ENCODE assay signal across 9 mouse cellular contexts in the genomic region with DNA sequence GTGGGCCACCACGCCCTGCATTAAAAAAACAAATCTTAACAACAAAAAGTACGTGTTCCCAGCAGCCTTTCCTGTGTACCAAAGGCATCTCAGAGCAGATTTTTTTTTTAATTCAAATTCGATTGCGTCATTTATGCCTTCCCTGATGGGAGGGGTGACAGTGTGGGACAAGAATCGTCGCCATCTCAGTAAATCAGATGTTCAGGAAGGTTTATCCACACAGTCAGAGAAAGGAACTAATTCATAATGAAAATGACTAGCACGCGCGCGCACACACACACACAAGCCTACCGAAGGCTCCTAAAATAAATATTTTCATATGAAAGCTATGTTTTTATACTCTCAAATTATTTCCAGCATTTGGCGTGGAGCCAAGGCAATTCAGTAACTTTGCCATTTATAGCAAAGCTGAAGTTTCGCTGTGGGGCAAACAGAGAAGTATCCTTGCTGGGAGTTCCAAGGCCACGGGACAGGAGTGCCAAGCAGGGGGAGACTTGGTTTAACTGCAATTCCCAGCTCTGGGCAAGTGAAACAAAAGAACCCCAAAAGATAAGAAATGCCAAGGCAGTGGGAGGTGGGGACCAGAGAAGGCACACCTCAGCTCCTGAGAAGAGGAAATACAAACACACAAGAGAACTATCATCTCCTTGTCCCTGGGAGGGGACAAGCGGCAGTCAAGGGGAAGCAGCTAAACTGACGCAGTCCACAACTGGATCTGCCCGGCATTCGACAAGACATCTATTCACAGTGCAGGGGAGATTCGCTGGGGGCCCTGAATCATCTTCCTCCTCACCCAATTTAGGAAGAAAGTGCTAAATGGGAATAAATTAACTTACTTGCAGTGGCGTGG. TPM values are rescaled to one million over a fixed set of nuclear protein-coding genes. Genes with fewer than 3 reads are reported as not detected.
A peak's percentile ranks its signal among the peaks of the same experiment; 100 is the strongest.
DNase-seq lines count a peak whose midpoint lies in the region; ATAC-seq lines count a peak whose summit lies in the region.
"Had no signal": no experiment of that assay in that cellular context is flagged by ENCODE, and none has a peak within 500 bp of the region (broad histone marks: within the 10 kb centered on the region; RNA-seq: fewer than 3 reads in every experiment).

No protein-coding gene starts in this region.

- H3K4me1 ChIP-seq in embryonic facial prominence, embryonic 15.5 days, result peaks cover 40% of the 10 kb centered on the region
- peaks cover 18% of the 10 kb centered on the region for H3K4me1 ChIP-seq in hindbrain, embryonic 16.5 days (ENCODE audit: control insufficient read depth, insufficient read depth, low read depth, low read length)

- H3K4me3 ChIP-seq in embryonic facial prominence, embryonic 15.5 days (replicated peaks), result no peak overlapping the region
- H3K4me3 ChIP-seq in hindbrain, embryonic 16.5 days (ENCODE audit: low read length), result no peak overlapping the region
- H3K4me3 ChIP-seq: neural tube, embryonic 12.5 days had no signal

- H3K9me3 ChIP-seq in embryonic facial prominence, embryonic 15.5 days (replicated peaks), result no peaks in the 10 kb centered on the region
- no peaks in the 10 kb centered on the region for H3K9me3 ChIP-seq in hindbrain, embryonic 16.5 days (ENCODE audit: control insufficient read depth, low read length)
- H3K9me3 ChIP-seq: neural tube, embryonic 12.5 days had no signal

- WGBS in embryonic facial prominence, embryonic 15.5 days, result 34% methylated on average over 20 of the region's 20 CpGs
- 79% methylated on average over 20 of the region's 20 CpGs for WGBS in hindbrain, embryonic 16.5 days

- peak; percentile 14 for DNase-seq in right cerebral cortex, postnatal 25 days
- DNase-seq in right cerebral cortex, adult 2 months (ENCODE audit: low spot score in 2 of 2), result no peak
- DNase-seq in kidney, postnatal 36 days, result peak; percentile 60 to 75
- peak; percentile 73 for DNase-seq in testis, postnatal 10 days (ENCODE audit: low spot score)
- no peak for DNase-seq in layer of hippocampus, adult 8-10 months (ENCODE audit: low spot score in 2 of 2)
- DNase-seq in cerebellum, adult 9-10 months, result no peak

- peak overlapping the region; percentile 29 for H3K4me2 ChIP-seq in embryonic facial prominence, embryonic 15.5 days (replicated peaks)
- no peak overlapping the region for H3K4me2 ChIP-seq in hindbrain, embryonic 16.5 days (ENCODE audit: low read length)
- H3K4me2 ChIP-seq: neural tube, embryonic 12.5 days had no signal

- no peak overlapping the region for H3K9ac ChIP-seq in embryonic facial prominence, embryonic 15.5 days
- H3K9ac ChIP-seq in hindbrain, embryonic 16.5 days (ENCODE audit: low read depth, low read length), result no peak overlapping the region
- H3K9ac ChIP-seq: neural tube, embryonic 12.5 days had no signal

- H3K27ac ChIP-seq in embryonic facial prominence, embryonic 15.5 days (replicated peaks), result peak overlapping the region; percentile 70
- H3K27ac ChIP-seq in hindbrain, embryonic 16.5 days (ENCODE audit: low read depth, low read length), result no peak overlapping the region
- H3K27ac ChIP-seq: neural tube, embryonic 12.5 days had no signal

- no peaks in the 10 kb centered on the region for H3K27me3 ChIP-seq in embryonic facial prominence, embryonic 15.5 days
- H3K27me3 ChIP-seq in hindbrain, embryonic 16.5 days (replicated peaks; ENCODE audit: control insufficient read depth, insufficient read depth, low read length), result no peaks in the 10 kb centered on the region
- H3K27me3 ChIP-seq: neural tube, embryonic 12.5 days had no signal

- H3K36me3 ChIP-seq in embryonic facial prominence, embryonic 15.5 days, result no peaks in the 10 kb centered on the region
- H3K36me3 ChIP-seq in hindbrain, embryonic 16.5 days (ENCODE audit: control insufficient read depth, insufficient read depth, low read length), result no peaks in the 10 kb centered on the region
- H3K36me3 ChIP-seq: neural tube, embryonic 12.5 days had no signal

- ATAC-seq in embryonic facial prominence, embryonic 15.5 days (ENCODE audit: insufficient number of reproducible peaks, low FRiP score, low TSS enrichment, low read depth), result no peak
- no peak for ATAC-seq in hindbrain, embryonic 16.5 days

RNA-seq across cellular contexts. Expression of a gene that starts 34.1 kb away (rescaled TPM):
- polyA plus RNA-seq in embryonic facial prominence, embryonic 15.5 days (2015; fragmentation: Nextera tagmentation; extraction: Ambion mirVana), result 17.3 and 18.8 TPM in 2 replicates
- total RNA-seq in layer of hippocampus, adult 8-10 months (2022), result 10 to 100 TPM; 14.8 to 43.1 (median 18.3) TPM
- 15.4 and 23.6 TPM in 2 replicates for polyA plus RNA-seq in hindbrain, embryonic 16.5 days (2015; fragmentation: Nextera tagmentation; extraction: Ambion mirVana)

Comparison
In these comparisons a context has a peak if more than half of its experiments do, and no peak if none do; other contexts are left out.
1. DNase-seq: peak in right cerebral cortex, postnatal 25 days (single experiment), kidney, postnatal 36 days (2 of 2) and testis, postnatal 10 days (single experiment); none in right cerebral cortex, adult 2 months (0 of 2), layer of hippocampus, adult 8-10 months (0 of 2) and cerebellum, adult 9-10 months (single experiment).